Mouse (Mus musculus): ENCODE results near the gene Gm20403. TPM values are rescaled to one million over a fixed set of nuclear protein-coding genes. Genes with fewer than 3 reads are reported as not detected.
"Not testable (repeated sequence)": the region's sequence is repeated elsewhere in the genome, so short reads cannot be mapped to it uniquely, and the experiment has no call there.

Gene Gm20403
- polyA plus RNA-seq, 1 experiment from 2014 or later: not detected

- no peak for ATAC-seq
- Histone ChIP-seq H3K4me2 (replicated peaks; ENCODE audit: low read depth) (no peak overlapping the region), H3K36me3 (ENCODE audit: control insufficient read depth, insufficient read depth) (no peaks in the 10 kb centered on the region), H3K4me1 (replicated peaks; ENCODE audit: control insufficient read depth, insufficient read depth, low read length) (peaks cover 4% of the 10 kb centered on the region; the same call in 1 of the 2 replicates), H3K27me3 (replicated peaks; ENCODE audit: control insufficient read depth, insufficient read depth, low read length) (no peaks in the 10 kb centered on the region), H3K9me3 (ENCODE audit: control insufficient read depth) (peaks cover 4% of the 10 kb centered on the region; the same call in 1 of the 2 replicates), H3K9ac (ENCODE audit: low read depth, low read length) (no peak overlapping the region), H3K27ac (ENCODE audit: low read depth, low read length) (no peak overlapping the region), H3K4me3 (ENCODE audit: low read depth, low read length) (no peak overlapping the region)
- no peak for TF ChIP-seq CTCF (IDR thresholded peaks at IDR 0.05; ENCODE audit: low read depth)
- 86% methylated on average over 5 of the region's 5 CpGs for WGBS
Measured at GRCm38 (mm10) chr12:55003843-55004242, 17.5 kb upstream of the Gm20403 start.

GRCm38 (mm10) chr12:55002532-55002931 lies 16.2 kb upstream of the Gm20403 start:
- not testable (repeated sequence) for H3K4me1 ChIP-seq (replicated peaks; ENCODE audit: control insufficient read depth, insufficient read depth, low read length)

GRCm38 (mm10) chr12:54999016-54999690 lies 12.8 kb upstream of the Gm20403 start:
- TF ChIP-seq CTCF (IDR thresholded peaks at IDR 0.05; ENCODE audit: low read depth): no peak
- Histone ChIP-seq H3K9me3 (ENCODE audit: control insufficient read depth) (no peaks in the 10 kb centered on the region), H3K4me3 (ENCODE audit: low read depth, low read length) (no peak overlapping the region), H3K9ac (ENCODE audit: low read depth, low read length) (no peak overlapping the region), H3K27me3 (replicated peaks; ENCODE audit: control insufficient read depth, insufficient read depth, low read length) (no peaks in the 10 kb centered on the region), H3K36me3 (ENCODE audit: control insufficient read depth, insufficient read depth) (no peaks in the 10 kb centered on the region), H3K4me1 (replicated peaks; ENCODE audit: control insufficient read depth, insufficient read depth, low read length) (peaks cover 4% of the 10 kb centered on the region; the same call in 1 of the 2 replicates), H3K4me2 (replicated peaks; ENCODE audit: low read depth) (no peak overlapping the region), H3K27ac (ENCODE audit: low read depth, low read length) (no peak overlapping the region)
- WGBS: 79% methylated on average over 14 of the region's 14 CpGs
- no peak for ATAC-seq

More at GRCm38 (mm10) chr12:55002532-55002931, 16.2 kb upstream of the Gm20403 start:
- H3K27me3 ChIP-seq (replicated peaks; ENCODE audit: control insufficient read depth, insufficient read depth, low read length); ATAC-seq; H3K9ac ChIP-seq (ENCODE audit: low read depth, low read length); H3K4me3 ChIP-seq (ENCODE audit: low read depth, low read length); H3K4me2 ChIP-seq (replicated peaks; ENCODE audit: low read depth); H3K36me3 ChIP-seq (ENCODE audit: control insufficient read depth, insufficient read depth); H3K9me3 ChIP-seq (ENCODE audit: control insufficient read depth); H3K27ac ChIP-seq (ENCODE audit: low read depth, low read length): not testable (repeated sequence)
- 88% methylated on average over 7 of the region's 7 CpGs for WGBS

- no peak overlapping the region for H3K9ac ChIP-seq (ENCODE audit: low read depth, low read length)
- peaks cover 4% of the 10 kb centered on the region; the same call in 1 of the 2 replicates for H3K4me1 ChIP-seq (replicated peaks; ENCODE audit: control insufficient read depth, insufficient read depth, low read length)
- no peak for ATAC-seq
- no peak overlapping the region for H3K4me3 ChIP-seq (ENCODE audit: low read depth, low read length)
- no peak overlapping the region for H3K27ac ChIP-seq (ENCODE audit: low read depth, low read length)
- no peaks in the 10 kb centered on the region for H3K27me3 ChIP-seq (replicated peaks; ENCODE audit: control insufficient read depth, insufficient read depth, low read length)
- H3K4me2 ChIP-seq (replicated peaks; ENCODE audit: low read depth): no peak overlapping the region
- TF ChIP-seq CTCF (IDR thresholded peaks at IDR 0.05; ENCODE audit: low read depth): no peak
- no peaks in the 10 kb centered on the region for H3K9me3 ChIP-seq (ENCODE audit: control insufficient read depth)
- H3K36me3 ChIP-seq (ENCODE audit: control insufficient read depth, insufficient read depth): no peaks in the 10 kb centered on the region
- 77% methylated on average over 5 of the region's 5 CpGs for WGBS
Measured at GRCm38 (mm10) chr12:54998411-54998810, 12.1 kb upstream of the Gm20403 start.

GRCm38 (mm10) chr12:54996979-54997474 lies 10.7 kb upstream of the Gm20403 start:
- Histone ChIP-seq H3K27me3 (replicated peaks; ENCODE audit: control insufficient read depth, insufficient read depth, low read length) (no peaks in the 10 kb centered on the region), H3K27ac (ENCODE audit: low read depth, low read length) (no peak overlapping the region), H3K4me2 (replicated peaks; ENCODE audit: low read depth) (no peak overlapping the region), H3K4me1 (replicated peaks; ENCODE audit: control insufficient read depth, insufficient read depth, low read length) (peaks cover 4% of the 10 kb centered on the region; the same call in 1 of the 2 replicates), H3K4me3 (ENCODE audit: low read depth, low read length) (no peak overlapping the region), H3K9me3 (ENCODE audit: control insufficient read depth) (no peaks in the 10 kb centered on the region), H3K36me3 (ENCODE audit: control insufficient read depth, insufficient read depth) (no peaks in the 10 kb centered on the region), H3K9ac (ENCODE audit: low read depth, low read length) (no peak overlapping the region)
- WGBS: 90% methylated on average over 6 of the region's 6 CpGs
- no peak for ATAC-seq
- TF ChIP-seq CTCF (IDR thresholded peaks at IDR 0.05; ENCODE audit: low read depth): no peak

- no peak for TF ChIP-seq CTCF (IDR thresholded peaks at IDR 0.05; ENCODE audit: low read depth)
- 57% methylated on average over 3 of the region's 3 CpGs for WGBS
- no peak overlapping the region for H3K27ac ChIP-seq (ENCODE audit: low read depth, low read length)
Measured at GRCm38 (mm10) chr12:54995965-54996364, 9.6 kb upstream of the Gm20403 start.

More at GRCm38 (mm10) chr12:54995965-54996364, 9.6 kb upstream of the Gm20403 start:
- Histone ChIP-seq H3K4me2 (replicated peaks; ENCODE audit: low read depth) (no peak overlapping the region), H3K9me3 (ENCODE audit: control insufficient read depth) (no peaks in the 10 kb centered on the region), H3K27me3 (replicated peaks; ENCODE audit: control insufficient read depth, insufficient read depth, low read length) (no peaks in the 10 kb centered on the region), H3K36me3 (ENCODE audit: control insufficient read depth, insufficient read depth) (no peaks in the 10 kb centered on the region), H3K4me3 (ENCODE audit: low read depth, low read length) (no peak overlapping the region), H3K9ac (ENCODE audit: low read depth, low read length) (no peak overlapping the region), H3K4me1 (replicated peaks; ENCODE audit: control insufficient read depth, insufficient read depth, low read length) (peaks cover 4% of the 10 kb centered on the region; the same call in 1 of the 2 replicates)
- no peak for ATAC-seq

Measured in intestine, postnatal 0 days (tissue).